Mouse (Mus musculus) adipocyte (in vitro differentiated cells): ENCODE measurements at regions not wholly inside any gene's neighbourhood (a gene's known extent, or its start where the extent isn't known, plus 50 kb on each side); places are given as distances from the start of the nearest gene placed in this dataset.

ENCODE experiments used
- DNase-seq: peaks from one replicate; pipeline ENCODE4 v3.0.0-alpha.2; 2016; ENCODE audit warnings: low spot score

DNA sequence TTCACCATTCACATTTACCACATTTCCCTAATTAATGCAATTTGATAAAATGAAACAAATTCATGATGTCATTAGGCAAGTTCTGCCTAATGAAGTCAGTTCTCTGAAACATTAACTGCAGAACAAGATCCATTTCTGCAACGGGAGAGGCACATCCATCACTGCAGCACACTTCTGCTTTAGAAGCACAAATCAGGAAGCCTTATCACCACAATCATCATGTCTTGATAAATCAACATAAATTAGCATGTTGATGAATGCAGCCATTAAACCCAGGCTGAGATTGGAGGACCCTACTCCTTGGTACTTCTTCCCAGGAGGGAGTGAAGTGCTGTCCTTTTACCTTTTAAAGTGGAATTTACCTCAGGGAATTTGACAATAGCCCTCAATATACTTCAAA lies 1195.4 kb downstream of the Defb40 start:
- DNase-seq: no peak

GRCm38 (mm10) chr8:17781559-17782283 lies 1196.3 kb downstream of the Defb40 start:
- no peak for DNase-seq

- DNase-seq: no peak
Measured at GRCm38 (mm10) chr8:17775411-17775810, 1202.6 kb downstream of the Defb40 start.

DNA sequence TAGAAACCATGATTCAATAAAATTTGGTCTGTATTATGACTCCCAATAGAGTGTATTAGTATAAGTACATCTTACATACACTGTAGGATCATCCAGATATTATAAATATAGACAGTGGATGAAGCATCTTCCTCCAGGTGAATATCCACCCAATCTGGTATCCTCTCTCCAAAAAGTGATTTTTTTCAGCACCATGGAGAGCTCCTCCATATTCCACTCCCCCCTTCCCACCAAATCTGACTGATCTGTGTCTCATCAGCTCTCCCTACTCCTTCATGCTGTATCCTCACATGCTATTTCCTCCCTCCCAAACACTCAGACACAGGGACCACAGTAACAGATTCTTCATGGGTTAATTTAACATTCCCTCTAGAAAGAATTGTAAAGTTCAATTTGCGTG lies 1204.7 kb downstream of the Defb40 start:
- no peak for DNase-seq

- DNase-seq: no peak
Measured at GRCm38 (mm10) chr8:17767441-17768007, 1210.5 kb downstream of the Defb40 start.

GRCm38 (mm10) chr8:17724672-17725071 lies 1253.4 kb downstream of the Defb40 start:
- no peak for DNase-seq

- DNase-seq: no peak
Measured at GRCm38 (mm10) chr8:17709162-17709561, 1268.9 kb downstream of the Defb40 start.

GRCm38 (mm10) chr8:17708409-17708808 lies 1269.6 kb downstream of the Defb40 start:
- no peak for DNase-seq

- DNase-seq: no peak
Measured at GRCm38 (mm10) chr8:17704289-17704688, 1273.8 kb downstream of the Defb40 start.

- no peak for DNase-seq
Measured at GRCm38 (mm10) chr8:17700362-17700761, 1277.7 kb downstream of the Defb40 start.

- DNase-seq: no peak
Measured at GRCm38 (mm10) chr8:17690074-17690848, 1287.8 kb downstream of the Defb40 start.

GRCm38 (mm10) chr8:17689641-17690040 lies 1288.4 kb downstream of the Defb40 start:
- no peak for DNase-seq

GRCm38 (mm10) chr8:17687084-17687483 lies 1291.0 kb downstream of the Defb40 start:
- no peak for DNase-seq

GRCm38 (mm10) chr8:17664371-17665141 lies 1313.5 kb downstream of the Defb40 start:
- DNase-seq: no peak

DNA sequence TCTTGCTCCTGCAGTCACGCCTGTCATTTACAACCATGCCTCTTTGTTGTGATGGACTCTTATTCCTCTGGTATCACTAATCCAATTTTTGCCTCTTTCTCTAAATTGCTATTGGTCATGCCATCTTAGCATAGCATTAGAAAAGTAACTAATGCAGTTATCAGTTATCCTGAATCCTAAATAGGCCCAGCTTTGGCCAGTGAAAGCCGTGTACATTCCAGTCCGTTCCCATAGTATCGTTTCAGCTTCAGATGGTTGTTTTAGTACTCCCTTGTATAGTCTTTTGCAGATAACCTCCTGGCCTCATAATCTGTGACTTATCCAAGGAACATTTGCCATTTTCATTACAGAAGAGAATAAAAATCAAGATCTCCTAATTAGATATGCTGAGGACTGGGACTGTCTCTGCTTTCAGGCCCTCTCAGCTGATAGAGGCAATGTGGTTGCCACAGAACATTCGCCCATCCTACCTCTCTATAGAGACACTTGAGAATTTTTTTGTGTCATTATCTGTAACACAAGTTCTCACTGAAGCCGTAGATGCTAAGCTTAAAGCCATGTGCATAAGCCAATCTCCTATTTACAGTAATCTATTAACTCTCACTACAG lies 1318.2 kb downstream of the Defb40 start:
- no peak for DNase-seq

GRCm38 (mm10) chr8:17653786-17654185 lies 1324.3 kb downstream of the Defb40 start:
- no peak for DNase-seq

- DNase-seq: no peak
Measured at GRCm38 (mm10) chr8:17647559-17647958, 1330.5 kb downstream of the Defb40 start.

DNA sequence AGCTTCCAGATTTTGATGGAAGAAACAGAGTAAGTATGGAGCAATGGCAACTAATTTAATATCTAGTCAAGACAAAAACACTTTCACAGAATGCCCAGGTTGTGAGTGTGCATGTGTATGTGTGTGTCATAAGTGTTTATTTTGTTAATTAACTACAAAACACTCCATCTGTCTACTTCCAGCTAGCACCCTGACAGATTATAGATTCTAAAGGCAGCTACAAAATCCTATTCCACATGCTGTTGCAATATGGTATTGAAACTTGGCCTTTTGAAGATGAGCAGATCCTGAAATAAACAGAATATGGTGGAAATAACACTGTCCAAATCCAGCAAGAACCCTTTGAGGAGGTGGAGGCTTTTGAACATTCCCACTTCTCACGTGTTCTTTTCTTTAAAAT lies 1356.9 kb downstream of the Defb40 start:
- no peak for DNase-seq

DNA sequence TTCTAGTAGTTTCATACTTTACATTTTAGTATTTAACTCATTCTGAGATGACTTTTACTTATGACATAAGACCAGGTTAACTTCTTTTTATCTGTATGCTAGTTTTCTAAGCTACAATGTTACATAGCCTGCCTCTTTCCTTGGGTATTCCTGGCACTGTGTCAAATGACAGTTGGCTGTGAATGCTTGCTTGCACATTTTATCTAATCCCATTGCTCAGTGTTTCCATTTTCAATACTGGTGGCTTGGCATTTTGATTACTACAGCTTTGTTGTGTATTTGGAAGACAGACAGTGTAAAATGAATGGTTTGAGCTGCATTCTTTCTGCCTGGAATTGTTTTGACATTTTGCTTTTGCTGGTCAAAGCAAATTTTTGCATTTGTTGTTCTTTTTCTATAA lies 1359.2 kb downstream of the Defb40 start:
- DNase-seq: no peak

- peak; percentile 8 for DNase-seq
Measured at GRCm38 (mm10) chr8:17618147-17618546, 1359.9 kb downstream of the Defb40 start.

GRCm38 (mm10) chr8:17602861-17603260 lies 1375.2 kb downstream of the Defb40 start:
- DNase-seq: no peak

DNA sequence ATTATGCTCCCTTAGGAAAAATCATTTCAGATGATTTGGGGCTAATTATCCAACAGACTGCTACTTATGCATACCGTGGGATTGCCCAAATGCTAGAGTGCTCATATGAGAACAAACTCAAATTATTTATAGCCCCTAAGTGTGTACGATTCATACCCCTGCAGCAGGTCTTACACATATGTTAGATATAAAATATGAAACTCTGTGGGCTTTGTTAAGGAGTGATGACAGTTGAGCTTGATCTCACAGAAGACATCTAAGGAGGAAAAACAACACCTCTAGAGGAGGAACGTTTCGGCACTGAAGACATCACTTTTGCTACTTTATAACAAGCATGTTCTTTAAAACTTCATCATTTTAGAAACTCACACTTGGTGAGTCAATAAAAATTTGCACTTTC lies 1379.3 kb downstream of the Defb40 start:
- DNase-seq: no peak
